Mouse (Mus musculus) MEL (cell line): ENCODE results near the gene Wdr1. TPM values are rescaled to one million over a fixed set of nuclear protein-coding genes. Genes with fewer than 3 reads are reported as not detected.
"Not testable (repeated sequence)": the region's sequence is repeated elsewhere in the genome, so short reads cannot be mapped to it uniquely, and the experiment has no call there.

ENCODE experiments used
- DNase-seq: peaks from one replicate; pipeline ENCODE4 v3.0.0; 2011; ENCODE audit warnings: low read depth, low spot score
- H3K27ac ChIP-seq: 2 replicates; pipeline ENCODE4 v1.5.1; 2012; ENCODE audit warnings: low read depth, mild to moderate bottlenecking, control low read depth, low read length, moderate library complexity; ENCODE audit not compliant: control insufficient read depth
- H3K27me3 ChIP-seq, 2 experiments: fragments of 150-350 bp in 1 of 2; sonication (generic) in 1 of 2; 2 replicates each; pipeline ENCODE4 v1.6.1; 2012; ENCODE audit warnings: low read length in 2 of 2, mild to moderate bottlenecking in 2 of 2, improper control_type of control experiment in 1 of 2, moderate library complexity in 1 of 2; ENCODE audit not compliant: insufficient read depth in 2 of 2, control insufficient read depth in 1 of 2
- H3K36me3 ChIP-seq, 2 experiments: 2 replicates each; pipeline ENCODE4 v1.6.1; 2012 to 2014; ENCODE audit warnings: low read length in 2 of 2, improper control_type of control experiment in 1 of 2, inconsistent platforms in 1 of 2, mild to moderate bottlenecking in 1 of 2; ENCODE audit not compliant: insufficient read depth in 2 of 2, control insufficient read depth in 1 of 2
- H3K4me1 ChIP-seq, 2 experiments: fragments of 150-350 bp in 1 of 2; sonication (generic) in 1 of 2; 2 replicates each; pipeline ENCODE4 v1.6.1; 2012; ENCODE audit warnings: low read length in 2 of 2, improper control_type of control experiment in 1 of 2, mild to moderate bottlenecking in 1 of 2; ENCODE audit not compliant: insufficient read depth in 2 of 2, control insufficient read depth in 1 of 2
- H3K4me3 ChIP-seq, 2 experiments: fragments of 150-350 bp in 1 of 2; sonication (generic) in 1 of 2; 2 replicates each; pipeline ENCODE4 v1.5.1; 2012; ENCODE audit warnings: low read depth in 2 of 2, low read length in 2 of 2, mild to moderate bottlenecking in 2 of 2, moderate library complexity in 2 of 2, control low read depth in 1 of 2, improper control_type of control experiment in 1 of 2; ENCODE audit not compliant: control insufficient read depth in 1 of 2, insufficient read depth in 1 of 2
- H3K79me2 ChIP-seq: 2 replicates; pipeline ENCODE4 v1.6.1; 2012; ENCODE audit warnings: mild to moderate bottlenecking, low read length, moderate library complexity; ENCODE audit not compliant: control insufficient read depth, poor library complexity, insufficient read depth
- H3K9ac ChIP-seq: 2 replicates; pipeline ENCODE4 v1.6.1; 2012; ENCODE audit warnings: low read depth, mild to moderate bottlenecking, control low read depth, low read length, moderate library complexity; ENCODE audit not compliant: control insufficient read depth, poor library complexity, severe bottlenecking
- H3K9me3 ChIP-seq: fragments of 150-350 bp; sonication (generic); replicated peaks from 2 replicates; pipeline ENCODE4 v1.6.1; 2012; ENCODE audit warnings: mild to moderate bottlenecking, low read length, improper control_type of control experiment, moderate library complexity; ENCODE audit not compliant: insufficient read depth
- BHLHE40 ChIP-seq: IDR thresholded peaks from 2 replicates; pipeline ENCODE4 v1.6.1; 2012; ENCODE audit warnings: low read depth, mild to moderate bottlenecking, inconsistent platforms, low read length, improper control_type of control experiment, borderline replicate concordance
- E2F4 ChIP-seq: IDR thresholded peaks from 2 replicates; pipeline ENCODE4 v1.6.1; 2011; ENCODE audit warnings: low read depth, low read length, improper control_type of control experiment, borderline replicate concordance
- ELF1 ChIP-seq: IDR thresholded peaks from 2 replicates; pipeline ENCODE4 v1.6.1; 2014; ENCODE audit warnings: low read depth, mild to moderate bottlenecking, inconsistent platforms, low read length, improper control_type of control experiment, moderate library complexity
- ETS1 ChIP-seq: IDR thresholded peaks from 2 replicates; pipeline ENCODE4 v1.6.1; 2012; ENCODE audit warnings: low read depth, mild to moderate bottlenecking, inconsistent platforms, low read length, improper control_type of control experiment, moderate library complexity
- GABPA ChIP-seq: IDR thresholded peaks from 2 replicates; pipeline ENCODE4 v1.6.1; 2012; ENCODE audit warnings: low read depth, mild to moderate bottlenecking, inconsistent platforms, low read length, improper control_type of control experiment, moderate library complexity
- HCFC1 ChIP-seq: IDR thresholded peaks from 2 replicates; pipeline ENCODE4 v1.6.1; 2012; ENCODE audit warnings: low read depth, mild to moderate bottlenecking, inconsistent platforms, low read length, improper control_type of control experiment, moderate library complexity
- JUND ChIP-seq: IDR thresholded peaks from 2 replicates; pipeline ENCODE4 v1.6.1; 2011; ENCODE audit warnings: low read depth, mild to moderate bottlenecking, improper control_type of control experiment, low read length
- MEF2A ChIP-seq: IDR thresholded peaks from 2 replicates; pipeline ENCODE4 v1.6.1; 2014; ENCODE audit warnings: low read depth, mild to moderate bottlenecking, inconsistent platforms, low read length, improper control_type of control experiment; ENCODE audit not compliant: poor library complexity, insufficient replicate concordance, severe bottlenecking; ENCODE audit errors: extremely low read depth
- MYB ChIP-seq: IDR thresholded peaks from 2 replicates; pipeline ENCODE4 v1.6.1; 2011; ENCODE audit warnings: mild to moderate bottlenecking, low read depth, low read length, improper control_type of control experiment
- MYC ChIP-seq: IDR thresholded peaks from 2 replicates; pipeline ENCODE4 v1.6.1; 2011; ENCODE audit warnings: low read depth, mild to moderate bottlenecking, low read length, improper control_type of control experiment, moderate library complexity
- NELFE ChIP-seq: IDR thresholded peaks from 2 replicates; pipeline ENCODE4 v1.6.1; 2011; ENCODE audit warnings: low read depth, low read length, improper control_type of control experiment
- POLR2A ChIP-seq, 2 experiments: IDR thresholded peaks; 2 replicates each; pipeline ENCODE4 v1.6.1; 2011 to 2012; ENCODE audit warnings: low read length in 2 of 2, mild to moderate bottlenecking in 2 of 2, control low read depth in 1 of 2, improper control_type of control experiment in 1 of 2, low read depth in 1 of 2, moderate library complexity in 1 of 2; ENCODE audit not compliant: control insufficient read depth in 1 of 2, insufficient read depth in 1 of 2, poor library complexity in 1 of 2
- POLR2AphosphoS2 ChIP-seq: IDR thresholded peaks from 2 replicates; pipeline ENCODE4 v1.6.1; 2011; ENCODE audit warnings: low read length, improper control_type of control experiment
- POLR2AphosphoS5 ChIP-seq: IDR thresholded peaks from 2 replicates; pipeline ENCODE4 v1.6.1; 2012; ENCODE audit warnings: low read depth, borderline replicate concordance, mild to moderate bottlenecking, inconsistent platforms, low read length, moderate library complexity, mixed read lengths
- RAD21 ChIP-seq: IDR thresholded peaks from 2 replicates; pipeline ENCODE4 v1.6.1; 2011; ENCODE audit warnings: mild to moderate bottlenecking, low read depth, low read length, improper control_type of control experiment
- RCOR1 ChIP-seq: IDR thresholded peaks from 2 replicates; pipeline ENCODE4 v1.6.1; 2012; ENCODE audit warnings: low read depth, mild to moderate bottlenecking, inconsistent platforms, low read length, improper control_type of control experiment
- TCF12 ChIP-seq: IDR thresholded peaks from 2 replicates; pipeline ENCODE4 v1.6.1; 2014; ENCODE audit warnings: low read depth, mild to moderate bottlenecking, inconsistent platforms, low read length, improper control_type of control experiment, moderate library complexity
- USF1 ChIP-seq: IDR thresholded peaks from 2 replicates; pipeline ENCODE4 v1.6.1; 2014; ENCODE audit warnings: low read depth, mild to moderate bottlenecking, inconsistent platforms, low read length, improper control_type of control experiment, moderate library complexity
- polyA plus RNA-seq, 2 experiments: library from polyadenylated mRNA; stranded (reverse) in 1 of 2; unstranded in 1 of 2; fragments of >175 nt in 1 of 2; fragments of >200 nt in 1 of 2; gene quantifications; 2 replicates each; pipeline versions ENCODE4 v1.2.1 to v1.2.4; 2012; ENCODE audit warnings: low replicate concordance in 2 of 2, low read depth in 1 of 2; ENCODE audit not compliant: insufficient read length in 2 of 2, insufficient read depth in 1 of 2, missing spikeins in 1 of 2
- total RNA-seq: library from RNA; depleted of rRNA; stranded (reverse); fragments of 300-350 nt; gene quantifications from 2 replicates; pipeline ENCODE4 v1.2.3, GENCODE M21; 2012

Wdr1 gene
- total and polyA plus RNA-seq, 3 experiments, result 144 to 174 TPM; not detected in 1

DNA sequence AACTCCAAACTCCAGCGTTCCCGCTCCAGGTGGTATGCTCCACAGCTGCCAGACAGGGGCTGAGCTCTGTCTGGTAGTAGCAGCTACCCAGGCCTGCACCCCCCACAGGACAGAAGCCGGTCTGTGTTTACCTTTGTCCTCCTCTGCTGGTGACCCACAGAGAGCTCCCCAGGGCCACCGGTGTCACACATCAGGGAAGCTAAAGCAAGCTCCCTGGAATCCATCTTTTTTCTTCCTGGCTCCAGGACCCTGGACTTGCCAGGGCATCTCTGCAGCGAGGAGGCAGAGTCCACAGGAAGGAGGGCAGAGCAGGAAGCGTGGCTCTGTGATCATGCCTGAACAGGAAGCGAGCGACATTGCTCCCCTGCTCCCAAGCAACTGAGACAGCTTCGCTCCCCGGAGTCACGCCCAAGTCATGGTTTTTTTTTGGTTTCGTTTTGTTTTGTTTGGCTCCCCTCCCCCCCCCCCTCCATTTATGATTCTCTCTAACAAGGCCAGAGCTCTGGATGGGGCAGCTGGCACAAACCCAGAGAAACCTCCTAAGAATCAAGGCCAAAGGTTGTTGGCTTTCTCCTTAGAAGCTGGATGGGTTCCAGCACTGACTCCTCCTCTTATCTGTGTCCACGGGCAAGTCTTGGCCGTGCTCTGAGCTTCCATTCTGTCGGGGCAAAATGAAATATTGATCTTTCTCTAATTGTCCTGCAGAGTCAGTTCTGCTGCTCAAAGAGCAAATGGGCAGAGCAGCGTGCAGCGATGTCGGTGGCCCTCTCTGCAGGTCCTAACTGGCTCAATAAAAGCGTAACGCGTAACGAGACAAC is 82.9 kb downstream of the Wdr1 start (continued):
- TF ChIP-seq USF1, result no peak
- TF ChIP-seq TCF12, result no peak
- 0 out of 2 replicates have a peak, but pooled peaks have one; percentile 33 for TF ChIP-seq POLR2AphosphoS2
- TF ChIP-seq NELFE, result no peak; the same call in 1 of the 2 replicates
- no peak for TF ChIP-seq POLR2AphosphoS5
- TF ChIP-seq JUND, result peak; percentile 87; the same call in 1 of the 2 replicates
- no peak for TF ChIP-seq MYB
- peak; percentile 66 for TF ChIP-seq ELF1
- TF ChIP-seq ETS1, result peak; percentile 67
- no peak for TF ChIP-seq E2F4
- no peak for TF ChIP-seq GABPA
- TF ChIP-seq RAD21, result no peak
- no peak for TF ChIP-seq BHLHE40
- no peak for TF ChIP-seq RCOR1

DNA sequence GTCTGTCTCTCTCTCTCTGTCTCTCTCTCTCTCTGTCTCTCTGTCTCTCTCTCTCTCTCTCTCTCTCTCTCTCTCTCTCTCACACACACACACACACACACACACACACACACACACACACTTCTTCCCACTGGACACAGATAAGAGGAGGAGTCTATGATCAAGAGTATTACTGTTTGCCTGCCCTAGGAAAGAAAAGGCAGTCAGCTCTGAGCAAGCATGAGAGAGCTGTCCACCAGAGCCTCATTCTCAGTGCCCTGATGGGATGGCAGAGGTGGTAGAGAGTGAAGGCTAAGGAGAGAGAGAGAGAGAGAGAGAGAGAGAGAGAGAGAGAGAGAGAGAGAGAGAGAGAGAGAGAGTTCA is 83.5 kb downstream of the Wdr1 start:
- DNase-seq, H3K79me2 ChIP-seq, H3K9me3 ChIP-seq, H3K27me3 ChIP-seq: not testable (repeated sequence)
- peak overlapping the region; percentile 63 for H3K27ac ChIP-seq
- H3K4me3 ChIP-seq, result peak overlapping the region; percentile 86
- 0 out of 4 replicates have a peak, but pooled peaks of 1 of the 2 experiments have one; percentile 14 for TF ChIP-seq POLR2A (IDR thresholded peaks at IDR 0.05; ENCODE audit: control insufficient read depth in 1 of 2, insufficient read depth in 1 of 2, low read depth in 1 of 2, low read length in 2 of 2, poor library complexity in 1 of 2)
- peaks cover 4 to 37% of the 10 kb centered on the region in 2 experiments for H3K4me1 ChIP-seq
- peak overlapping the region; percentile 83 for H3K9ac ChIP-seq
- peaks cover 0 to 14% of the 10 kb centered on the region in 2 experiments; a peak in 2 of 4 replicates for H3K36me3 ChIP-seq

DNA sequence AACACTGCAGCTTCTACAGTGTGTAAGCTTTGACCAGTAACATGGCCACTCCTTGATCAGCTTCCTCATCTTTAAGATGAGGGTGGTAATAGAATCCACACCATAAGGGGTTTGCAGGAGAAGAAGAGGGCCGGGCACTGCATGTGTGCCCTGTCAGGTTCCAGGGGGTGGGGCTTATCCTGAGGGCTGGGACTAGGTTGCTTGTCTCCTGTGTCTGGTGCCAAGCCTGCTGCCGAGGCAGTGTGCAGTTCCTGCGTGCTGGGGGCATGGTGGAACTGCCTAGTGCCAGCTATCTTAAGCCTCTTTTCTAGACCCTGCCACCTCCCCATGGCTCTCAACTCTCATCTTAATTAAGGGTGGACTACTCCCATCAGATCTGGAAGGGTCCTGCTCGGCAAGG is 84.0 kb downstream of the Wdr1 start:
- no peak overlapping the region for H3K27ac ChIP-seq
- no peaks in the 10 kb centered on the region for H3K27me3 ChIP-seq
- H3K9ac ChIP-seq, result peak overlapping the region; percentile 21
- H3K9me3 ChIP-seq, result no peaks in the 10 kb centered on the region
- H3K4me3 ChIP-seq, result peak overlapping the region; percentile 57 to 86; a peak in 3 of 4 replicates
- H3K36me3 ChIP-seq, result peaks cover 0 to 14% of the 10 kb centered on the region in 2 experiments; a peak in 2 of 4 replicates
- peaks cover 4 to 37% of the 10 kb centered on the region in 2 experiments for H3K4me1 ChIP-seq
- peak; percentile 77 for DNase-seq
- TF ChIP-seq HCFC1, result no peak
- no peak for TF ChIP-seq MYC
- TF ChIP-seq POLR2A (IDR thresholded peaks at IDR 0.05; ENCODE audit: control insufficient read depth in 1 of 2, insufficient read depth in 1 of 2, low read depth in 1 of 2, low read length in 2 of 2, poor library complexity in 1 of 2), result 0 out of 4 replicates have a peak, but pooled peaks of 1 of the 2 experiments have one; percentile 32
- no peak for TF ChIP-seq MEF2A
- H3K79me2 ChIP-seq, result no peaks in the 10 kb centered on the region
